Mouse (Mus musculus) liver, embryonic 11.5 days (tissue): ENCODE measurements around the gene Slc18a2. TPM values are rescaled to one million over a fixed set of nuclear protein-coding genes. Genes with fewer than 3 reads are reported as not detected.

Experiments used
- ATAC-seq: fragments of 200-750 bp; cut with Nextera tagmentation; replicated peaks from 2 replicates; pipeline ENCODE4 v1.8.0; 2017; ENCODE audit warnings: moderate number of reproducible peaks, mild to moderate bottlenecking, moderate TSS enrichment, moderate library complexity; ENCODE audit not compliant: low FRiP score
- DNase-seq: peaks from one replicate; pipeline ENCODE4 v3.0.0-alpha.2; 2017; ENCODE audit warnings: low spot score
- H3K27ac ChIP-seq: fragments of 300-500 bp; sonication (generic); 2 replicates; pipeline ENCODE4 v1.5.1; 2014; ENCODE audit warnings: mild to moderate bottlenecking, low read depth, low read length, control low read depth
- H3K27me3 ChIP-seq: fragments of 300-500 bp; sonication (generic); replicated peaks from 2 replicates; pipeline ENCODE4 v1.6.1; 2014; ENCODE audit warnings: low read length, mixed read lengths; ENCODE audit not compliant: control insufficient read depth, insufficient read depth
- H3K36me3 ChIP-seq: fragments of 300-500 bp; sonication (generic); 2 replicates; pipeline ENCODE4 v1.6.1; 2014; ENCODE audit warnings: mild to moderate bottlenecking, low read length, moderate library complexity, mixed read lengths; ENCODE audit not compliant: control insufficient read depth, insufficient read depth
- H3K4me1 ChIP-seq: fragments of 300-500 bp; sonication (generic); replicated peaks from 2 replicates; pipeline ENCODE4 v1.6.1; 2014; ENCODE audit warnings: low read length, mixed read lengths; ENCODE audit not compliant: control insufficient read depth, insufficient read depth
- H3K4me2 ChIP-seq: fragments of 300-500 bp; sonication (generic); 2 replicates; pipeline ENCODE4 v1.6.1; 2014; ENCODE audit warnings: mild to moderate bottlenecking, control low read depth, moderate library complexity
- H3K4me3 ChIP-seq: fragments of 300-500 bp; sonication (generic); 2 replicates; pipeline ENCODE4 v1.5.1; 2014; ENCODE audit warnings: low read depth, low read length, control low read depth
- H3K9ac ChIP-seq: fragments of 300-500 bp; sonication (generic); 2 replicates; pipeline ENCODE4 v1.6.1; 2014; ENCODE audit warnings: low read depth, low read length, control low read depth
- H3K9me3 ChIP-seq: fragments of 300-500 bp; sonication (generic); 2 replicates; pipeline ENCODE4 v1.6.1; 2016; ENCODE audit warnings: low read length, inconsistent platforms, mixed read lengths; ENCODE audit not compliant: control insufficient read depth
- WGBS: fragments of 180-500 bp; shearing (Covaris S2); extraction: QIAGEN DNeasy Blood & Tissue Kit; methylation state at CpG from one replicate; pipeline ENCODE4 v1.1.7; 2014; 5-methylcytosine and 5-hydroxymethylcytosine counted together
- polyA plus RNA-seq: library from polyadenylated mRNA; unstranded; fragments of >200 nt; fragmentation: Nextera tagmentation; extraction: Ambion mirVana; gene quantifications from 2 replicates; pipeline ENCODE4 v1.2.1, GENCODE M21; 2014

Slc18a2 gene
- polyA plus RNA-seq, 1 experiment from 2014 or later, result 9.6 TPM

GRCm38 (mm10) chr19:59289811-59290210 lies 29.1 kb downstream of the Slc18a2 start:
- H3K9me3 ChIP-seq, result no peaks in the 10 kb centered on the region
- no peak overlapping the region for H3K27ac ChIP-seq
- H3K36me3 ChIP-seq, result no peaks in the 10 kb centered on the region
- DNase-seq, result no peak
- no peak overlapping the region for H3K4me2 ChIP-seq
- no peaks in the 10 kb centered on the region for H3K27me3 ChIP-seq
- no peak overlapping the region for H3K9ac ChIP-seq
- H3K4me3 ChIP-seq, result no peak overlapping the region
- no peak for ATAC-seq
- H3K4me1 ChIP-seq, result no peaks in the 10 kb centered on the region; the same call in 1 of the 2 replicates
- WGBS, result 85% methylated on average over 6 of the region's 6 CpGs

DNA sequence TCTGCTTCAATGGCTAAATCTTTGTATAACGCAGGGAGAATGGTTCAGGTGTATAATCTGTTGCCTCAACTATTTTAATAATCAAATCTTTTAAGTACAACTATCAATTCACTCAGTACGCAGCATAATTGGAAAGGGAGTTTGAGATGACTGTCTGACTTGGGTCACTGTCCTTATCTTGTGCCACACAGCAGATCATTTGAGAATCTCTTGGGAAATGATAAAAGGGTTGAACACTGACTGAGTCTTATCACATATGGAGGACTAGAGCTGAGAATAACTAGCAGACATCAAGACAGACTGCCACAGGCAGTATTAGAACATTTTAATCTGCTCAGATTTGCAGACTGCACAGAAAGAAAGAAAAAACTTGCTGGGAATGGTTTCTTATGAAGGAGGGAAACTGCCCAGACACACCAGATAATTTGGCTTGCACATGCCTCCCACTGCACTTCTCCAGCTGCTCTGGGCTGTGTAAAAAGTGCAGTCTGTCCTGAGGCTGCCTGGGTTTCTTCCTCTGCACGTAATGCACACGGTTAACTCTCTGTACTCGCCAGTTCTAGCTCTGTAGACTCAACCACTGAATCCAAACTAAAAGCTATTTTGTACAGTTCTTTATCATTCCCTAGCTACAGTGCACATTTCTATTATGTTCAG lies 31.6 kb downstream of the Slc18a2 start:
- Histone ChIP-seq H3K27me3 (no peaks in the 10 kb centered on the region), H3K4me1 (no peaks in the 10 kb centered on the region; the same call in 1 of the 2 replicates), H3K4me3 (no peak overlapping the region), H3K27ac (no peak overlapping the region), H3K9ac (no peak overlapping the region), H3K36me3 (no peaks in the 10 kb centered on the region), H3K4me2 (no peak overlapping the region), H3K9me3 (no peaks in the 10 kb centered on the region)
- no peak; the same call in 1 of the 2 replicates for ATAC-seq
- DNase-seq, result no peak
- WGBS, result 79% methylated on average over 5 of the region's 5 CpGs

- Histone ChIP-seq H3K4me2 (no peak overlapping the region), H3K4me1 (no peaks in the 10 kb centered on the region), H3K9me3 (no peaks in the 10 kb centered on the region), H3K9ac (no peak overlapping the region), H3K4me3 (no peak overlapping the region), H3K36me3 (peaks cover 5% of the 10 kb centered on the region; the same call in 1 of the 2 replicates), H3K27ac (no peak overlapping the region), H3K27me3 (no peaks in the 10 kb centered on the region)
- no peak for DNase-seq
- no peak for ATAC-seq
Observed at GRCm38 (mm10) chr19:59315308-59315707, 54.6 kb downstream of the Slc18a2 start.

DNA sequence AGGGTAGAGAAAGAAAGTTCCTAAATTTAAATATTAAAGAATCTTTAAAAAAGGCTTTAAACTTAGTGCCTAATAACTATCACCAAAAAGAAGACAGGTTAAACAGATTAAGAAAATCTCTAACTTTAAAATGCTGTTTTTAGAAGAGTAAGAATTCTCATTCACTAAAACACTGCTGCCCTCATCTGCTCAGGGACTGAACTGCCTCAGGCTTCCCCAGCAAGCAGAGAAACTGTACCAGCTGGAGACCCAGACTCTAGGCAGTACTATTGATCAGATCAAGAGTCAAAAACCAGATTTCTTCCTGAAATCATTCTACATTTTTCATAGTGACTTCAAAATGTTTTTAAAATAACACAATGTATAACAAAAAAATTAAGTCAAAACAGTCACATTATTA lies 55.9 kb downstream of the Slc18a2 start:
- H3K36me3 ChIP-seq, result peaks cover 5% of the 10 kb centered on the region; the same call in 1 of the 2 replicates
- H3K9me3 ChIP-seq, result no peaks in the 10 kb centered on the region
- DNase-seq (no peak), ATAC-seq (no peak)
- no peak overlapping the region for H3K4me3 ChIP-seq
- H3K27me3 ChIP-seq, result no peaks in the 10 kb centered on the region
- no peak overlapping the region for H3K4me2 ChIP-seq
- H3K4me1 ChIP-seq, result no peaks in the 10 kb centered on the region
- no peak overlapping the region for H3K27ac ChIP-seq
- no peak overlapping the region for H3K9ac ChIP-seq

- no peak within 1 kb of the TSS for H3K9ac ChIP-seq
- no peak within 1 kb of the TSS for H3K4me3 ChIP-seq
- no peak within 1 kb of the TSS for H3K27ac ChIP-seq
- no peak within 1 kb of the TSS for H3K4me2 ChIP-seq
- WGBS, result 93% methylated on average over 12 of the region's 14 CpGs
- no peaks in the 10 kb centered on the region for H3K4me1 ChIP-seq
- DNase-seq (no peak), ATAC-seq (no peak)
- no peaks in the 10 kb centered on the region for H3K36me3 ChIP-seq
- no peaks in the 10 kb centered on the region for H3K9me3 ChIP-seq
- H3K27me3 ChIP-seq, result no peaks in the 10 kb centered on the region
Observed at GRCm38 (mm10) chr19:59321990-59322389, 61.3 kb downstream of the Slc18a2 start, which contains the start of gene Rps12-ps3. Rps12-ps3 (plus strand) TSS chr19:59322290.

GRCm38 (mm10) chr19:59330816-59331225 lies 70.1 kb downstream of the Slc18a2 start:
- Histone ChIP-seq H3K9me3 (no peaks in the 10 kb centered on the region), H3K4me2 (no peak overlapping the region), H3K9ac (no peak overlapping the region), H3K27me3 (no peaks in the 10 kb centered on the region), H3K36me3 (no peaks in the 10 kb centered on the region), H3K4me3 (no peak overlapping the region), H3K4me1 (peaks cover 22% of the 10 kb centered on the region), H3K27ac (no peak overlapping the region)
- ATAC-seq (peak; percentile 88), DNase-seq (no peak)

- WGBS, result 97% methylated on average over 1 of the region's 1 CpGs
- H3K27me3 ChIP-seq, result no peaks in the 10 kb centered on the region
- no peak overlapping the region for H3K27ac ChIP-seq
- ATAC-seq, result no peak
- DNase-seq, result no peak
- H3K4me2 ChIP-seq, result no peak overlapping the region
- H3K36me3 ChIP-seq, result 0 out of 2 replicates have a peak, but pooled peaks cover 4% of the 10 kb centered on the region
- no peak overlapping the region for H3K4me3 ChIP-seq
- H3K9me3 ChIP-seq, result no peaks in the 10 kb centered on the region
- H3K4me1 ChIP-seq, result peaks cover 33% of the 10 kb centered on the region
- H3K9ac ChIP-seq, result no peak overlapping the region
Observed at GRCm38 (mm10) chr19:59336655-59337054, 76.0 kb downstream of the Slc18a2 start.

- Histone ChIP-seq H3K4me1 (peaks cover 32% of the 10 kb centered on the region), H3K9me3 (no peaks in the 10 kb centered on the region), H3K4me3 (no peak overlapping the region), H3K4me2 (no peak overlapping the region), H3K27me3 (no peaks in the 10 kb centered on the region), H3K9ac (no peak overlapping the region), H3K36me3 (0 out of 2 replicates have a peak, but pooled peaks cover 4% of the 10 kb centered on the region), H3K27ac (no peak overlapping the region)
- 0 out of 2 replicates have a peak, but pooled peaks have one; percentile 39 for ATAC-seq
- no peak for DNase-seq
- WGBS, result 82% methylated on average over 3 of the region's 3 CpGs
Observed at GRCm38 (mm10) chr19:59337872-59338681, 77.4 kb downstream of the Slc18a2 start.
